Mouse (Mus musculus): ENCODE measurements at regions not wholly inside any gene's neighbourhood (a gene's known extent, or its start where the extent isn't known, plus 50 kb on each side); places are given as distances from the start of the nearest gene placed in this dataset.

DNA sequence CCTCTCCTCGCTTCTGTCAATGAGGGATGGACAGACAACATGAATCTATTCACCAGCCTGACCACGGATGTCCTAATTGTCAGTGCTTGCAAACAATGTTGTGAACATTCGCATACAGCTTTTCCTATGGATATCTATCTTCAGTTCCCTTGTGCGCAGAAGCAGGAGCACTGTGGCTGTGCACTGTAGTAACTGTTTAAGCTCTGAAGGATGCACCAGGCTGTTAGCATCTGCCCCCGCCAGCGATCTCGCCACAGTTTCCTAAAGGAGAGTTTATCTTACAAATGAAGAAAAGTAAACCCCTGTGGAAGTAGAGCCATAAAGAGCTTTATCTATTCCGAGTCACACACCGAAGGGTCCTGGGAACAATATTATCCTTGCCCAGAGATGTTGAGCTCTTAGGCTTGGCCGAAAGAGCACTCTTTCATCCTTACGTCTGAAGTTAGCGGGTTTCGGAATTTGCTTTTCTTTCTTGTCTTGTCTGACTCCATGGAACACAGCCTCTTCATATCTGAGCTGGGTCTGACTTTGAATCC is 357.4 kb downstream of the Agtpbp1 start:
- H3K4me3 ChIP-seq (ENCODE audit: insufficient read depth, low read depth, low read length): no peak overlapping the region
- H3K27ac ChIP-seq (ENCODE audit: insufficient read depth, low read depth, low read length): no peak overlapping the region
- TF ChIP-seq POLR2A (IDR thresholded peaks at IDR 0.05; ENCODE audit: insufficient read depth, low read depth, low read length) (no peak), CTCF (IDR thresholded peaks at IDR 0.05; ENCODE audit: insufficient read depth, low read depth, low read length) (no peak)
- 92% methylated on average over 13 of the region's 13 CpGs for WGBS
- no peaks in the 10 kb centered on the region for H3K4me1 ChIP-seq (ENCODE audit: control insufficient read depth, insufficient read depth, low read length)

DNA sequence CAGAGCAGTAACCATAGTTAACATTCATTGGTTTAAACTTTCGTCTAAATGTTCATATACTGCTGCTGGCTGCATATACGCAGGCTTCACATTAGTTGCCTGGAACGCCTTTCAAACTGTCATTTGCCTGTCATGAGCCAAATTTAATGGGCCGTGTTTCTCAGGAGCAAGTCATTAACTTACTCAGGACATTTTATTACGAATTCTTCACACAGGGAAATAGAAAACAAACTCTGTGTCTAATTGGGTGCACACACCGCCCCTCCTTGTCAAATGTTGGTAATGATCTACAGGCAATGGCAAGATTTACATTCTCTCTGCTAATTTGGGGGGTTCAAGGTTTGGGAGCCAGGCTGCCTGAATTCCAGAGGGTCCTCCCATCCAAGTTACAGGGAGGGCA is 364.4 kb downstream of the Agtpbp1 start:
- Histone ChIP-seq H3K4me1 (ENCODE audit: control insufficient read depth, insufficient read depth, low read length) (no peaks in the 10 kb centered on the region), H3K4me3 (ENCODE audit: insufficient read depth, low read depth, low read length) (no peak overlapping the region), H3K27ac (ENCODE audit: insufficient read depth, low read depth, low read length) (no peak overlapping the region)
- no peak for TF ChIP-seq CTCF (IDR thresholded peaks at IDR 0.05; ENCODE audit: insufficient read depth, low read depth, low read length)
- TF ChIP-seq POLR2A (IDR thresholded peaks at IDR 0.05; ENCODE audit: insufficient read depth, low read depth, low read length): no peak
- WGBS: 74% methylated on average over 6 of the region's 6 CpGs

DNA sequence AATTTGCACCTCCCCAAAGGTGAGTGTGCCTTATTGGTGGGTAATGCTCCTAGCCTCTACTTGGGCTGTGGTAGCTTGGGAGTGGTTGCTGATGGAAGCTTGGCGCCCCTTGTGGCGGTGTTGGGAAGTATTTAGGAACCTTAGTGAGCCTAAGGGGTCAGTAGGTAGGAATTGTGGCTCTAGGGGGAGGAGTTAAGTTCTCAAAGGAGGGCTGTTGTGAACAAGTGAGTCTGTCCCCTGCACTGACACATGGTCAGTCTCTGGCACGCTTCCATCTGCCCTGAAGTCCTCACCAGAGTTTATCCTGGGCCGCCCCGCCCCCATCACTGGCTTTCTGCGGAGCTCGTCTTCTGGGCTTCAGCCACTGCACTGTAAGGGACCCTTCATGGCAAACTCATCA is 364.9 kb downstream of the Agtpbp1 start:
- H3K4me3 ChIP-seq (ENCODE audit: insufficient read depth, low read depth, low read length): no peak overlapping the region
- H3K27ac ChIP-seq (ENCODE audit: insufficient read depth, low read depth, low read length): no peak overlapping the region
- WGBS: 42% methylated on average over 7 of the region's 7 CpGs
- no peak for TF ChIP-seq POLR2A (IDR thresholded peaks at IDR 0.05; ENCODE audit: insufficient read depth, low read depth, low read length)
- TF ChIP-seq CTCF (IDR thresholded peaks at IDR 0.05; ENCODE audit: insufficient read depth, low read depth, low read length): no peak
- H3K4me1 ChIP-seq (ENCODE audit: control insufficient read depth, insufficient read depth, low read length): no peaks in the 10 kb centered on the region

DNA sequence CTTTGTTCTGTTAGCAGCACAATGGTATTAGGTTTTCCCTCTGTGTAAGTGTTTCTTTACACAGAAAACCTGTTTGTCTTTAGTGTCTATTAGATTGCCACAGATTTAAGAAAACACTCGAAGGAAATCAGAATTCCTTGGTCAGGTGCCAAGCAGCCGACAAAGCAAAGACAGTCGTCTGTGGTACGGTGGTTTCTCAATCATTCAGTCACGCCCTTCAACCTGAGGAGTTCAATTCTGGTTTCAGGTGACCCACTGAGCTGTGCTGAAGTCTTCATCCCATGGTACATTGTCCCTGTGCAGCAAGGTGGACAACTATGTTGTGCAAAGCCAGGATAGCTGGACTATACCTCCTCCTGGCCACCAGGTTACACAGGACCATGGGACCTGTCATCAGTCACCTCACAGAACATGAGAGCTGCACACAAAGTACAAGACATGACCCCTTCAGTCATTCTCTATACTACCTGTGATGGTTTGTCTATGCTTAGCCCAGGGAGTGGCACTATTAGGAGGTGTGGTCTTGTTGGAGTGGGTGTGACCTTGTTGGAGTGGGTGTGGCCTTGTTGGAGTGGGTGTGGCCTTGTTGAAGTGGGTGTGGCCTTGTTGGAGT is 368.2 kb downstream of the Agtpbp1 start:
- no peak overlapping the region for H3K27ac ChIP-seq (ENCODE audit: insufficient read depth, low read depth, low read length)
- H3K4me3 ChIP-seq (ENCODE audit: insufficient read depth, low read depth, low read length): no peak overlapping the region
- 66% methylated on average over 5 of the region's 5 CpGs for WGBS
- H3K4me1 ChIP-seq (ENCODE audit: control insufficient read depth, insufficient read depth, low read length): peaks cover 6% of the 10 kb centered on the region
- TF ChIP-seq CTCF (IDR thresholded peaks at IDR 0.05; ENCODE audit: insufficient read depth, low read depth, low read length) (no peak), POLR2A (IDR thresholded peaks at IDR 0.05; ENCODE audit: insufficient read depth, low read depth, low read length) (no peak)

DNA sequence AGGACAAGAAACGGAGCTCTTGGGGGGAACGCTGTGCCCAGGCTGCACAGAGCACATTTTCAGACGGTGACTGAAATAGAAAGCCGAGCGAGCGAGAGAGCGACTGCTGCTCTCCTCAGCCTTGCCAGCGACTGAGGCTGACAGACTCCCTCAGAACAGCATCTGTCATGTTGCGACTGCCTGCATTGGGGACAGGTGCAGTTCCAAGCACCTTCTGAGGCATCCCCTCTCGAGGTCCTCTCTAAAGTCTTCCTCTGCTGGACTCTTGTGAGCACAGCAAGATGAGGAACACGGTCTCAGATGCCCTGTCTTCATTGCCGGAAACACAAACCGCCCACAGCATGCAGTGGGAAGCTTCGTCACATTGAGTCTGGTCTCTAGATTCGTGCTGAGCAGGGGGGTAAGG is 372.7 kb downstream of the Agtpbp1 start:
- H3K4me1 ChIP-seq (ENCODE audit: control insufficient read depth, insufficient read depth, low read length): peaks cover 6% of the 10 kb centered on the region
- no peak overlapping the region for H3K27ac ChIP-seq (ENCODE audit: insufficient read depth, low read depth, low read length)
- TF ChIP-seq POLR2A (IDR thresholded peaks at IDR 0.05; ENCODE audit: insufficient read depth, low read depth, low read length) (no peak), CTCF (IDR thresholded peaks at IDR 0.05; ENCODE audit: insufficient read depth, low read depth, low read length) (no peak)
- H3K4me3 ChIP-seq (ENCODE audit: insufficient read depth, low read depth, low read length): no peak overlapping the region
- 59% methylated on average over 15 of the region's 15 CpGs for WGBS

DNA sequence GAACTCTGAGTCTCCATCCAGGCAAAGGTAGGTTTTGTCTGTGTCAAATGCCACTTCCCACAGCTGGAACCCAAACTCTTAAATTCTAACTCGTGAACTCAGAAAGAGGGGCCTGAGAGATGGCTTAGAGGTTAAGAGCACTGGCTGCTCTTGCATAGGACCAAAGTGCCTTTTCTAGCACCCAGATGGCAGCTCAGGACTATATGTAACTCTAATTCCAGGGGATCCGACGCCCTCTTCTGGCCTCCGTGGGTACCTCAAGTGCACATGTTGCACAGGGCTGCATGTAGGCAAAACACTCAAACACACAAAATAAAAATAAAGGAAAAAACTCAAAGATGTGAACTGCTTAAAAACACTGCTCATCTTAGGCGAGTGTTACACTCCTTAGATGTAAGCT is 374.2 kb downstream of the Agtpbp1 start:
- TF ChIP-seq CTCF (IDR thresholded peaks at IDR 0.05; ENCODE audit: insufficient read depth, low read depth, low read length): no peak
- TF ChIP-seq POLR2A (IDR thresholded peaks at IDR 0.05; ENCODE audit: insufficient read depth, low read depth, low read length): no peak
- WGBS: 75% methylated on average over 5 of the region's 5 CpGs
- H3K4me1 ChIP-seq (ENCODE audit: control insufficient read depth, insufficient read depth, low read length): peaks cover 6% of the 10 kb centered on the region
- no peak overlapping the region for H3K4me3 ChIP-seq (ENCODE audit: insufficient read depth, low read depth, low read length)
- H3K27ac ChIP-seq (ENCODE audit: insufficient read depth, low read depth, low read length): no peak overlapping the region

DNA sequence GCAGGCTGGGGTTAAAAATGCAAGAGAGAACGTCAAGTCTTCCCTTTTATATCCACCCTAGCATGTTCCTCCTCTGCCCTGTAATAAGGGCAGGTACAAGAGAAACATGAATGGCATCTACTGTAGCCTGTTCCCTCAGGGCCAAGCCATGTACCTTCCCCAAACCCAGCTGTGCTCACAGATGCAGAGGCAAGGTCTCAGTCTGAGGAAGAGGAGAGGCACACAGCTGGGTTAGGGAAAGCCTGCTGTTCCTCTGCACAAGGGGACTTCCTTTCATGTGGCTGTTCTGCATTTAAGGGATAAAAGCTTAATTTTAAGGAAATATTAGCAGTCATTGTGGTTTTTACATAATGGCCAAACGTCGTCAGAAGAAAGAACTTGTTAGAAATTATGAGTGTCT is 378.8 kb downstream of the Agtpbp1 start:
- no peak overlapping the region for H3K27ac ChIP-seq (ENCODE audit: insufficient read depth, low read depth, low read length)
- TF ChIP-seq POLR2A (IDR thresholded peaks at IDR 0.05; ENCODE audit: insufficient read depth, low read depth, low read length) (no peak), CTCF (IDR thresholded peaks at IDR 0.05; ENCODE audit: insufficient read depth, low read depth, low read length) (no peak)
- H3K4me3 ChIP-seq (ENCODE audit: insufficient read depth, low read depth, low read length): no peak overlapping the region
- no peaks in the 10 kb centered on the region for H3K4me1 ChIP-seq (ENCODE audit: control insufficient read depth, insufficient read depth, low read length)
- WGBS: 86% methylated on average over 3 of the region's 3 CpGs

DNA sequence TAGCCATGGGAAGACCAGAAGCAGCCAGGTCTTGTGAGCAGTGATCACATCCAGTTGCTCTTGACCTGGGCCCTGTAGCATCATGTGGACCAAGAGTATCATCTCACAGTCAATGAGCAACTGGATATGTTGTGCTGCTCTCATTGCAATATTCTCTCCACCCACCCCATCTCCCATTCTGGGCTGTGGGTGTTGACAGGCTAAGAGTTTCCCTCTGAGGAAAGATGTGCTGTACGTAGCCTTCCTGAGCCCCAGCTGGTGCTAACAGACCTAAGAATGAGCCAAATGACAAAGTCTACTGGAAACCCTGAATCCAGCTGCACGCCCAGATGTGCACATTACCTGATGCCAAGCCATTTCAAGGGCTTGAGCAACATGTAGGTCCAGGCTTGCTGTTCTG is 380.5 kb downstream of the Agtpbp1 start:
- H3K4me1 ChIP-seq (ENCODE audit: control insufficient read depth, insufficient read depth, low read length): no peaks in the 10 kb centered on the region
- H3K4me3 ChIP-seq (ENCODE audit: insufficient read depth, low read depth, low read length): no peak overlapping the region
- no peak for TF ChIP-seq POLR2A (IDR thresholded peaks at IDR 0.05; ENCODE audit: insufficient read depth, low read depth, low read length)
- TF ChIP-seq CTCF (IDR thresholded peaks at IDR 0.05; ENCODE audit: insufficient read depth, low read depth, low read length): no peak
- H3K27ac ChIP-seq (ENCODE audit: insufficient read depth, low read depth, low read length): no peak overlapping the region
- WGBS: 66% methylated on average over 2 of the region's 2 CpGs

DNA sequence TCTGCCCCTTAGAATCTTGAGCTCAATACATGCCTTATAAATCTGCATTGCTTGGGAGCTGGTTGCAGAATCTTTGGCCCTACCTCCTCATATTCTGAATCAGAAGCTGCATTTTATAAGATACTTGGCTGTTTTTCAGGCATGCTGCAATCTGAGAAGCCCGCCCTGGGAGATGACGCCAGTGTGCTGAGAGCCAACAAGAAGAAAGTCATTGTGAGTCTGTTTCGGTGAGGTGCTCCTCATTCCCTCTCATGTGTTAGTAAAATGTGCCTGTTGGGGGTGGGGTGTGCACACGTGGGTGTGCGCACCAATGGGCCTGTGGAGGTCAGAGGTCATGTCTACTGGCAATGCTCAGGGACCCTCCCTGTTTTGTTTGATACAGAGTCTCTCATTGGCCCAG is 388.7 kb downstream of the Agtpbp1 start:
- H3K27ac ChIP-seq (ENCODE audit: insufficient read depth, low read depth, low read length): no peak overlapping the region
- TF ChIP-seq POLR2A (IDR thresholded peaks at IDR 0.05; ENCODE audit: insufficient read depth, low read depth, low read length) (no peak), CTCF (IDR thresholded peaks at IDR 0.05; ENCODE audit: insufficient read depth, low read depth, low read length) (no peak)
- 71% methylated on average over 5 of the region's 5 CpGs for WGBS
- no peak overlapping the region for H3K4me3 ChIP-seq (ENCODE audit: insufficient read depth, low read depth, low read length)
- peaks cover 7% of the 10 kb centered on the region for H3K4me1 ChIP-seq (ENCODE audit: control insufficient read depth, insufficient read depth, low read length)

Data from olfactory bulb, adult 2 months (tissue).